Mouse (Mus musculus): Measurements from ENCODE around the gene S100pbp. TPM values are rescaled to one million over a fixed set of nuclear protein-coding genes. Genes with fewer than 3 reads are reported as not detected.

S100pbp gene
- polyA plus RNA-seq, 1 experiment from 2014 or later, result 30.7 TPM

- no peak for DNase-seq (ENCODE audit: low spot score)
- H3K9ac ChIP-seq (ENCODE audit: low read length), result peak overlapping the region; percentile 87
- H3K9me3 ChIP-seq (ENCODE audit: control insufficient read depth, low read length), result no peaks in the 10 kb centered on the region
- peaks cover 5% of the 10 kb centered on the region for H3K4me1 ChIP-seq (replicated peaks; ENCODE audit: control insufficient read depth, insufficient read depth, low read length)
- H3K27ac ChIP-seq (ENCODE audit: low read depth, low read length), result peak overlapping the region; percentile 85; the same call in 1 of the 2 replicates
- no peak for ATAC-seq (replicated peaks; ENCODE audit: low FRiP score)
- no peaks in the 10 kb centered on the region for H3K27me3 ChIP-seq (ENCODE audit: control insufficient read depth, insufficient read depth, low read length)
- peak overlapping the region; percentile 92 for H3K4me3 ChIP-seq (ENCODE audit: low read depth, low read length)
- 46% methylated on average over 5 of the region's 5 CpGs for WGBS
- no peaks in the 10 kb centered on the region for H3K36me3 ChIP-seq (ENCODE audit: control insufficient read depth, insufficient read depth, low read length)
- peak overlapping the region; percentile 72 for H3K4me2 ChIP-seq (ENCODE audit: low read depth, low read length, severe bottlenecking)
Observed at GRCm38 (mm10) chr4:129188041-129188659, 1.4 kb downstream of the S100pbp start.

GRCm38 (mm10) chr4:129179560-129179959 is 10.0 kb downstream of the S100pbp start:
- ATAC-seq (replicated peaks; ENCODE audit: low FRiP score), result no peak
- Histone ChIP-seq H3K9me3 (ENCODE audit: control insufficient read depth, low read length) (no peaks in the 10 kb centered on the region), H3K36me3 (ENCODE audit: control insufficient read depth, insufficient read depth, low read length) (no peaks in the 10 kb centered on the region; the same call in 1 of the 2 replicates), H3K4me1 (replicated peaks; ENCODE audit: control insufficient read depth, insufficient read depth, low read length) (no peaks in the 10 kb centered on the region), H3K9ac (ENCODE audit: low read length) (no peak overlapping the region), H3K4me2 (ENCODE audit: low read depth, low read length, severe bottlenecking) (no peak overlapping the region), H3K4me3 (ENCODE audit: low read depth, low read length) (no peak overlapping the region), H3K27ac (ENCODE audit: low read depth, low read length) (no peak overlapping the region), H3K27me3 (ENCODE audit: control insufficient read depth, insufficient read depth, low read length) (no peaks in the 10 kb centered on the region)
- 78% methylated on average over 1 of the region's 1 CpGs for WGBS
- no peak for DNase-seq (ENCODE audit: low spot score)

GRCm38 (mm10) chr4:129172529-129172928 is 17.0 kb downstream of the S100pbp start:
- no peaks in the 10 kb centered on the region for H3K27me3 ChIP-seq (ENCODE audit: control insufficient read depth, insufficient read depth, low read length)
- H3K4me3 ChIP-seq (ENCODE audit: low read depth, low read length), result no peak overlapping the region
- H3K9ac ChIP-seq (ENCODE audit: low read length), result no peak overlapping the region
- no peaks in the 10 kb centered on the region for H3K4me1 ChIP-seq (replicated peaks; ENCODE audit: control insufficient read depth, insufficient read depth, low read length)
- no peak for DNase-seq (ENCODE audit: low spot score)
- no peak overlapping the region for H3K4me2 ChIP-seq (ENCODE audit: low read depth, low read length, severe bottlenecking)
- ATAC-seq (replicated peaks; ENCODE audit: low FRiP score), result no peak
- H3K36me3 ChIP-seq (ENCODE audit: control insufficient read depth, insufficient read depth, low read length), result peaks cover 6% of the 10 kb centered on the region; the same call in 1 of the 2 replicates
- 81% methylated on average over 1 of the region's 1 CpGs for WGBS
- H3K27ac ChIP-seq (ENCODE audit: low read depth, low read length), result no peak overlapping the region
- no peaks in the 10 kb centered on the region for H3K9me3 ChIP-seq (ENCODE audit: control insufficient read depth, low read length)

- no peaks in the 10 kb centered on the region for H3K27me3 ChIP-seq (ENCODE audit: control insufficient read depth, insufficient read depth, low read length)
- no peak overlapping the region for H3K27ac ChIP-seq (ENCODE audit: low read depth, low read length)
- H3K4me1 ChIP-seq (replicated peaks; ENCODE audit: control insufficient read depth, insufficient read depth, low read length), result no peaks in the 10 kb centered on the region
- H3K4me3 ChIP-seq (ENCODE audit: low read depth, low read length), result no peak overlapping the region
- 82% methylated on average over 4 of the region's 4 CpGs for WGBS
- DNase-seq (ENCODE audit: low spot score), result no peak
- no peak overlapping the region for H3K4me2 ChIP-seq (ENCODE audit: low read depth, low read length, severe bottlenecking)
- H3K9ac ChIP-seq (ENCODE audit: low read length), result no peak overlapping the region
- H3K9me3 ChIP-seq (ENCODE audit: control insufficient read depth, low read length), result no peaks in the 10 kb centered on the region
- no peaks in the 10 kb centered on the region for H3K36me3 ChIP-seq (ENCODE audit: control insufficient read depth, insufficient read depth, low read length)
- no peak for ATAC-seq (replicated peaks; ENCODE audit: low FRiP score)
Observed at GRCm38 (mm10) chr4:129161581-129162255, 27.8 kb downstream of the S100pbp start.

GRCm38 (mm10) chr4:129161076-129161475 is 28.5 kb downstream of the S100pbp start:
- Histone ChIP-seq H3K4me1 (replicated peaks; ENCODE audit: control insufficient read depth, insufficient read depth, low read length) (no peaks in the 10 kb centered on the region), H3K36me3 (ENCODE audit: control insufficient read depth, insufficient read depth, low read length) (no peaks in the 10 kb centered on the region), H3K4me3 (ENCODE audit: low read depth, low read length) (no peak overlapping the region), H3K27ac (ENCODE audit: low read depth, low read length) (no peak overlapping the region), H3K9me3 (ENCODE audit: control insufficient read depth, low read length) (no peaks in the 10 kb centered on the region), H3K27me3 (ENCODE audit: control insufficient read depth, insufficient read depth, low read length) (no peaks in the 10 kb centered on the region), H3K9ac (ENCODE audit: low read length) (no peak overlapping the region), H3K4me2 (ENCODE audit: low read depth, low read length, severe bottlenecking) (no peak overlapping the region)
- DNase-seq (ENCODE audit: low spot score) (no peak), ATAC-seq (replicated peaks; ENCODE audit: low FRiP score) (no peak)
- 94% methylated on average over 1 of the region's 1 CpGs for WGBS

GRCm38 (mm10) chr4:129158549-129158948 is 31.0 kb downstream of the S100pbp start:
- H3K4me3 ChIP-seq (ENCODE audit: low read depth, low read length), result no peak overlapping the region
- no peak overlapping the region for H3K27ac ChIP-seq (ENCODE audit: low read depth, low read length)
- no peaks in the 10 kb centered on the region for H3K4me1 ChIP-seq (replicated peaks; ENCODE audit: control insufficient read depth, insufficient read depth, low read length)
- no peaks in the 10 kb centered on the region for H3K9me3 ChIP-seq (ENCODE audit: control insufficient read depth, low read length)
- no peaks in the 10 kb centered on the region for H3K27me3 ChIP-seq (ENCODE audit: control insufficient read depth, insufficient read depth, low read length)
- no peaks in the 10 kb centered on the region for H3K36me3 ChIP-seq (ENCODE audit: control insufficient read depth, insufficient read depth, low read length)
- no peak overlapping the region for H3K4me2 ChIP-seq (ENCODE audit: low read depth, low read length, severe bottlenecking)
- ATAC-seq (replicated peaks; ENCODE audit: low FRiP score), result no peak
- 79% methylated on average over 3 of the region's 3 CpGs for WGBS
- no peak overlapping the region for H3K9ac ChIP-seq (ENCODE audit: low read length)
- DNase-seq (ENCODE audit: low spot score), result no peak

GRCm38 (mm10) chr4:129157541-129157940 is 32.0 kb downstream of the S100pbp start:
- H3K27ac ChIP-seq (ENCODE audit: low read depth, low read length), result no peak overlapping the region
- no peaks in the 10 kb centered on the region for H3K36me3 ChIP-seq (ENCODE audit: control insufficient read depth, insufficient read depth, low read length)

GRCm38 (mm10) chr4:129151276-129151811 is 38.2 kb downstream of the S100pbp start:
- H3K27ac ChIP-seq (ENCODE audit: low read depth, low read length), result no peak overlapping the region
- H3K36me3 ChIP-seq (ENCODE audit: control insufficient read depth, insufficient read depth, low read length), result no peaks in the 10 kb centered on the region; the same call in 1 of the 2 replicates
- H3K4me3 ChIP-seq (ENCODE audit: low read depth, low read length), result no peak overlapping the region
- no peak for ATAC-seq (replicated peaks; ENCODE audit: low FRiP score)
- no peaks in the 10 kb centered on the region for H3K27me3 ChIP-seq (ENCODE audit: control insufficient read depth, insufficient read depth, low read length)
- no peak overlapping the region for H3K9ac ChIP-seq (ENCODE audit: low read length)
- no peaks in the 10 kb centered on the region for H3K9me3 ChIP-seq (ENCODE audit: control insufficient read depth, low read length)
- H3K4me1 ChIP-seq (replicated peaks; ENCODE audit: control insufficient read depth, insufficient read depth, low read length), result no peaks in the 10 kb centered on the region
- WGBS, result 96% methylated on average over 4 of the region's 4 CpGs
- DNase-seq (ENCODE audit: low spot score), result no peak
- H3K4me2 ChIP-seq (ENCODE audit: low read depth, low read length, severe bottlenecking), result no peak overlapping the region

More at GRCm38 (mm10) chr4:129157541-129157940, 32.0 kb downstream of the S100pbp start:
- no peak overlapping the region for H3K9ac ChIP-seq (ENCODE audit: low read length)
- H3K4me3 ChIP-seq (ENCODE audit: low read depth, low read length), result no peak overlapping the region
- ATAC-seq (replicated peaks; ENCODE audit: low FRiP score) (no peak), DNase-seq (ENCODE audit: low spot score) (no peak)
- H3K4me2 ChIP-seq (ENCODE audit: low read depth, low read length, severe bottlenecking), result no peak overlapping the region
- no peaks in the 10 kb centered on the region for H3K9me3 ChIP-seq (ENCODE audit: control insufficient read depth, low read length)
- H3K4me1 ChIP-seq (replicated peaks; ENCODE audit: control insufficient read depth, insufficient read depth, low read length), result no peaks in the 10 kb centered on the region
- no peaks in the 10 kb centered on the region for H3K27me3 ChIP-seq (ENCODE audit: control insufficient read depth, insufficient read depth, low read length)
- WGBS, result 93% methylated on average over 5 of the region's 5 CpGs

All from forebrain, embryonic 11.5 days (tissue).